Mouse (Mus musculus): ENCODE measurements around the gene Meiob. TPM values are rescaled to one million over a fixed set of nuclear protein-coding genes. Genes with fewer than 3 reads are reported as not detected.

Gene Meiob
- polyA plus RNA-seq, 1 experiment: not detected

GRCm38 (mm10) chr17:24867914-24868313 is 63.8 kb downstream of the Meiob start:
- DNase-seq (ENCODE audit: extremely low spot score in 1 of 2, low spot score in 1 of 2): peak; percentile 53

GRCm38 (mm10) chr17:24873695-24874404 is 69.8 kb downstream of the Meiob start:
- DNase-seq (ENCODE audit: extremely low spot score in 1 of 2, low spot score in 1 of 2): no peak

- no peak for DNase-seq (ENCODE audit: extremely low spot score in 1 of 2, low spot score in 1 of 2)
Measured at GRCm38 (mm10) chr17:24874405-24874745, 70.3 kb downstream of the Meiob start.

GRCm38 (mm10) chr17:24874989-24875388 is 70.9 kb downstream of the Meiob start:
- DNase-seq (ENCODE audit: extremely low spot score in 1 of 2, low spot score in 1 of 2): no peak

GRCm38 (mm10) chr17:24877336-24878116 is 73.4 kb downstream of the Meiob start:
- no peak for DNase-seq (ENCODE audit: extremely low spot score in 1 of 2, low spot score in 1 of 2)

- DNase-seq (ENCODE audit: extremely low spot score in 1 of 2, low spot score in 1 of 2): no peak
Measured at GRCm38 (mm10) chr17:24878117-24878397, 74.0 kb downstream of the Meiob start.

GRCm38 (mm10) chr17:24878531-24878930 is 74.4 kb downstream of the Meiob start:
- no peak for DNase-seq (ENCODE audit: extremely low spot score in 1 of 2, low spot score in 1 of 2)

- no peak for DNase-seq (ENCODE audit: extremely low spot score in 1 of 2, low spot score in 1 of 2)
Measured at GRCm38 (mm10) chr17:24881738-24882440, 77.8 kb downstream of the Meiob start.

- DNase-seq (ENCODE audit: extremely low spot score in 1 of 2, low spot score in 1 of 2): no peak
Measured at GRCm38 (mm10) chr17:24884391-24884790, 80.3 kb downstream of the Meiob start.

GRCm38 (mm10) chr17:24885356-24886133 is 81.5 kb downstream of the Meiob start:
- DNase-seq (ENCODE audit: extremely low spot score in 1 of 2, low spot score in 1 of 2): no peak

GRCm38 (mm10) chr17:24886134-24886931 is 82.2 kb downstream of the Meiob start, which contains the start of the genes Nubp2 and Spsb3:
TSS of gene Nubp2 (minus strand) at chr17:24886349.
TSS of gene Spsb3 (plus strand) at chr17:24886643.
- peak; percentile 100 for DNase-seq (ENCODE audit: extremely low spot score in 1 of 2, low spot score in 1 of 2)

GRCm38 (mm10) chr17:24886932-24887271 is 82.8 kb downstream of the Meiob start:
- peak in 1 of 2 experiments; percentile 37 for DNase-seq (ENCODE audit: extremely low spot score in 1 of 2, low spot score in 1 of 2)

- no peak for DNase-seq (ENCODE audit: extremely low spot score in 1 of 2, low spot score in 1 of 2)
Measured at GRCm38 (mm10) chr17:24887291-24888080, 83.4 kb downstream of the Meiob start.

GRCm38 (mm10) chr17:24888862-24889261 is 84.8 kb downstream of the Meiob start:
- no peak for DNase-seq (ENCODE audit: extremely low spot score in 1 of 2, low spot score in 1 of 2)

Other genes with a start within 250 kb of the Meiob start
- gene Tsc2, start 171.7 kb upstream of the Meiob start, polyA plus RNA-seq (2012; rRNA removed): 175 and 194 TPM in 2 replicates
- gene Nthl1, start 171.6 kb upstream of the Meiob start, polyA plus RNA-seq (2012; rRNA removed): 8.8 and 10.7 TPM in 2 replicates
- gene Slc9a3r2, start 154.0 kb upstream of the Meiob start, polyA plus RNA-seq (2012; rRNA removed): 80.5 and 83.9 TPM in 2 replicates
- gene Npw, start 145.8 kb upstream of the Meiob start, polyA plus RNA-seq (2012; rRNA removed): 0.65 TPM in 1 of 2 replicates, not detected in the other
- 53.8 and 59.4 TPM in 2 replicates for gene Zfp598, start 134.6 kb upstream of the Meiob start, polyA plus RNA-seq (2012; rRNA removed)
- 170 and 183 TPM in 2 replicates for gene Syngr3, start 114.3 kb upstream of the Meiob start, polyA plus RNA-seq (2012; rRNA removed)
- gene Gfer, start 108.1 kb upstream of the Meiob start, polyA plus RNA-seq (2012; rRNA removed): 22.6 and 24.1 TPM in 2 replicates
- 5.9 and 6.7 TPM in 2 replicates for gene Noxo1, start 108.1 kb upstream of the Meiob start, polyA plus RNA-seq (2012; rRNA removed)
- gene Tbl3, start 96.6 kb upstream of the Meiob start, polyA plus RNA-seq (2012; rRNA removed): 56.1 and 56.2 TPM in 2 replicates
- gene Rnf151, start 86.2 kb upstream of the Meiob start, polyA plus RNA-seq (2012; rRNA removed): 0.11 and 0.38 TPM in 2 replicates
- gene Rps2, start 86.2 kb upstream of the Meiob start, polyA plus RNA-seq (2012; rRNA removed): 967 and 1,066 TPM in 2 replicates
- 445 and 493 TPM in 2 replicates for gene Ndufb10, start 79.8 kb upstream of the Meiob start, polyA plus RNA-seq (2012; rRNA removed)
- 0.56 and 0.65 TPM in 2 replicates for gene Rpl3l, start 76.5 kb upstream of the Meiob start, polyA plus RNA-seq (2012; rRNA removed)
- 32.7 and 37.7 TPM in 2 replicates for gene Msrb1, start 67.6 kb upstream of the Meiob start, polyA plus RNA-seq (2012; rRNA removed)
- gene Hs3st6, start 51.3 kb upstream of the Meiob start, polyA plus RNA-seq (2012; rRNA removed): 0.66 and 0.78 TPM in 2 replicates
- gene Hagh, start 35.9 kb downstream of the Meiob start, polyA plus RNA-seq (2012; rRNA removed): 125 and 142 TPM in 2 replicates
- gene Fahd1, start 46.1 kb downstream of the Meiob start, polyA plus RNA-seq (2012; rRNA removed): 23.5 and 26.0 TPM in 2 replicates
- 0.06 and 0.16 TPM in 2 replicates for gene Igfals, start 61.7 kb downstream of the Meiob start, polyA plus RNA-seq (2012; rRNA removed)
- 29.0 and 31.4 TPM in 2 replicates for gene Nubp2, start 82.1 kb downstream of the Meiob start, polyA plus RNA-seq (2012; rRNA removed)
- gene Spsb3, start 82.4 kb downstream of the Meiob start, polyA plus RNA-seq (2012; rRNA removed): 69.1 and 78.1 TPM in 2 replicates
- gene Eme2, start 90.8 kb downstream of the Meiob start, polyA plus RNA-seq (2012; rRNA removed): 63.7 and 67.9 TPM in 2 replicates
- 111 and 127 TPM in 2 replicates for gene Mrps34, start 90.8 kb downstream of the Meiob start, polyA plus RNA-seq (2012; rRNA removed)
- gene Nme3, start 92.2 kb downstream of the Meiob start, polyA plus RNA-seq (2012; rRNA removed): 76.8 and 81.6 TPM in 2 replicates
- 325 and 357 TPM in 2 replicates for gene Mapk8ip3, start 132.7 kb downstream of the Meiob start, polyA plus RNA-seq (2012; rRNA removed)
- gene Jpt2, start 156.4 kb downstream of the Meiob start, polyA plus RNA-seq (2012; rRNA removed): 4.6 and 6.3 TPM in 2 replicates
- 21.5 and 22.2 TPM in 2 replicates for gene Cramp1l, start 211.5 kb downstream of the Meiob start, polyA plus RNA-seq (2012; rRNA removed)
- 19.0 and 23.6 TPM in 2 replicates for gene Ift140, start 211.8 kb downstream of the Meiob start, polyA plus RNA-seq (2012; rRNA removed)

Data from frontal cortex, adult 2 months (tissue).